ENCODE assay signal across 22 mouse cellular contexts in the genomic region with DNA sequence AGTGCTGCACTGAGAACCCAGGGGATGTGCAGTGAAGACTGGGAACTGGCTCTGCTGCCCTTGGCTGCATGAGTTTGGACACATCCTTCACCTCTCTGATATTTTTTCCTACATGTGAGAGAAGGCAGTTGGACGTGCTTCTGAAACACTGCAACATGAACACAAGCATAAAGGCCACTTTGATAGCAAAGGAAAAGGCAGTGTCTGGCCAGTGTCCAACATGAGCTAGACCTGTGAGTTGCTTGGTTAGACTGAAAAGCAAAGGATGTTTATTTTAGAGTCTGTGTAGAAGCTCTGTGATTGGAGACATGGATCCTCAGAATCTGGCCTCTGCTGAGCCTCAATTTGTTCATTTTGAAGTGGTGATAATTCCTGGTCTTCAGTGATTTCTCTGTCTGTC.
A peak's percentile ranks its signal among the peaks of the same experiment; 100 is the strongest.
DNase-seq lines count a peak whose midpoint lies in the region; ATAC-seq and TF ChIP-seq lines count a peak whose summit lies in the region.
"Had no signal": no experiment of that assay in that cellular context is flagged by ENCODE, and none has a peak within 500 bp of the region (broad histone marks: within the 10 kb centered on the region; RNA-seq: fewer than 3 reads in every experiment).

No protein-coding gene starts in this region.

- H3K4me2 ChIP-seq in heart, embryonic 12.5 days: no peak overlapping the region
- H3K4me2 ChIP-seq: heart, embryonic 11.5 days; hindbrain, embryonic 12.5 days had no signal

- H3K4me1 ChIP-seq in cerebellum, adult 2 months (ENCODE audit: control insufficient read depth, insufficient read depth, low read length): peaks cover 18% of the 10 kb centered on the region
- H3K4me1 ChIP-seq in heart, embryonic 12.5 days (replicated peaks): 0 out of 2 replicates have a peak, but pooled peaks cover 3% of the 10 kb centered on the region
- no peaks in the 10 kb centered on the region for H3K4me1 ChIP-seq in heart, adult 2 months (ENCODE audit: control insufficient read depth, insufficient read depth, low read length)
- H3K4me1 ChIP-seq: embryonic facial prominence, embryonic 10.5 days; hindbrain, embryonic 12.5 days had no signal

- no peak overlapping the region for H3K4me3 ChIP-seq in cerebellum, adult 2 months (replicated peaks; ENCODE audit: insufficient read depth, low read depth, low read length)
- H3K4me3 ChIP-seq in heart, embryonic 12.5 days: no peak overlapping the region
- no peak overlapping the region for H3K4me3 ChIP-seq in heart, adult 2 months
- H3K4me3 ChIP-seq in left cerebral cortex, adult 2 months: no peak overlapping the region
- H3K4me3 ChIP-seq: embryonic facial prominence, embryonic 10.5 days; gastrocnemius, adult 2 months; hindbrain, embryonic 12.5 days had no signal

- peak; percentile 29; the same call in 1 of the 2 replicates for ATAC-seq in heart, embryonic 12.5 days (ENCODE audit: insufficient number of reproducible peaks, low FRiP score)
- ATAC-seq: CD4-positive, CD25-positive, alpha-beta regulatory T cell, adult 4 months; forebrain, embryonic 14.5 days; hindbrain, embryonic 16.5 days; inflammation-experienced regulatory T-cells, adult 6 months had no signal

- no peaks in the 10 kb centered on the region for H3K79me2 ChIP-seq in heart, adult 2 months (replicated peaks; ENCODE audit: control insufficient read depth, insufficient read depth, low read length)

- no peak for TF ChIP-seq EP300 in heart, adult 2 months (IDR thresholded peaks at IDR 0.05; ENCODE audit: insufficient read depth, low read depth, low read length)

- no peak overlapping the region for H3K27ac ChIP-seq in cerebellum, adult 2 months (ENCODE audit: insufficient read depth, low read length)
- H3K27ac ChIP-seq in heart, embryonic 12.5 days (ENCODE audit: poor library complexity, severe bottlenecking): no peak overlapping the region
- H3K27ac ChIP-seq in heart, adult 2 months: no peak overlapping the region
- H3K27ac ChIP-seq in left cerebral cortex, adult 2 months: peak overlapping the region; percentile 10; the same call in 1 of the 2 replicates
- H3K27ac ChIP-seq: embryonic facial prominence, embryonic 10.5 days; gastrocnemius, adult 2 months; hindbrain, embryonic 12.5 days had no signal

- TF ChIP-seq CTCF in cerebellum, adult 2 months (IDR thresholded peaks at IDR 0.05; ENCODE audit: borderline replicate concordance, insufficient read depth, low read depth, low read length): no peak
- no peak for TF ChIP-seq CTCF in heart, adult 2 months (IDR thresholded peaks at IDR 0.05)
- TF ChIP-seq CTCF in left cerebral cortex, adult 2 months (IDR thresholded peaks at IDR 0.05): no peak

- no peak for TF ChIP-seq POLR2A in cerebellum, adult 2 months (IDR thresholded peaks at IDR 0.05; ENCODE audit: borderline replicate concordance, insufficient read depth, low read length)
- TF ChIP-seq POLR2A in heart, adult 2 months (IDR thresholded peaks at IDR 0.05; ENCODE audit: insufficient read depth, low read depth, low read length): no peak

- H3K9me3 ChIP-seq in heart, embryonic 12.5 days (replicated peaks): no peaks in the 10 kb centered on the region
- H3K9me3 ChIP-seq: embryonic facial prominence, embryonic 10.5 days; G1E; hindbrain, embryonic 12.5 days had no signal

- 17% methylated on average over 1 of the region's 1 CpGs for WGBS in cerebellum, adult 2 months
- WGBS in heart, embryonic 12.5 days: 30% methylated on average over 1 of the region's 1 CpGs
- 25% methylated on average over 1 of the region's 1 CpGs for WGBS in heart, adult 2 months

- H3K36me3 ChIP-seq in heart, embryonic 12.5 days: no peaks in the 10 kb centered on the region
- H3K36me3 ChIP-seq in heart, adult 2 months (ENCODE audit: control insufficient read depth, insufficient read depth, low read length): no peaks in the 10 kb centered on the region
- H3K36me3 ChIP-seq: embryonic facial prominence, embryonic 10.5 days; G1E; hindbrain, embryonic 12.5 days had no signal

- H3K9ac ChIP-seq in heart, embryonic 12.5 days: no peak overlapping the region
- H3K9ac ChIP-seq in heart, adult 2 months (ENCODE audit: low read depth, low read length): no peak overlapping the region
- H3K9ac ChIP-seq: hindbrain, embryonic 12.5 days had no signal

- DNase-seq in adrenal gland, postnatal 10 days: peak; percentile 5
- no peak for DNase-seq in adrenal gland, adult 8-10 months
- peak; percentile 28 to 31 for DNase-seq in cerebellum, adult 2 months
- DNase-seq in cerebellum, adult 11-12 months: no peak
- DNase-seq in heart, adult 2 months: no peak
- no peak for DNase-seq in left cerebral cortex, adult 2 months (ENCODE audit: extremely low spot score in 1 of 2, low spot score in 2 of 2)
- DNase-seq in left cerebral cortex, adult 8-10 months (ENCODE audit: low spot score in 2 of 2): no peak
- DNase-seq: B cell, adult 2 months; gastrocnemius, adult 2 months; gastrocnemius, postnatal 25 days; heart, postnatal 4 days; kidney, adult 11 months; kidney, adult 9 months had no signal

- no peaks in the 10 kb centered on the region for H3K27me3 ChIP-seq in cerebellum, adult 2 months (ENCODE audit: control insufficient read depth, insufficient read depth, low read length)
- H3K27me3 ChIP-seq in heart, embryonic 12.5 days (replicated peaks): no peaks in the 10 kb centered on the region
- no peaks in the 10 kb centered on the region for H3K27me3 ChIP-seq in heart, adult 2 months (ENCODE audit: control insufficient read depth, insufficient read depth, low read length)
- H3K27me3 ChIP-seq: hindbrain, embryonic 12.5 days had no signal

- intact Hi-C loops in heart, adult 2 months (cut with DNase I): no loop called here
- intact Hi-C loops in left cerebral cortex, adult 2 months (cut with DNase I): no loop called here

Comparison
In these comparisons a context has a peak if more than half of its experiments do, and no peak if none do; other contexts are left out.
1. DNase-seq: peak in adrenal gland, postnatal 10 days (single experiment) and cerebellum, adult 2 months (2 of 2); none in adrenal gland, adult 8-10 months (single experiment), cerebellum, adult 11-12 months (single experiment), heart, adult 2 months (0 of 2), left cerebral cortex, adult 2 months (0 of 2) and left cerebral cortex, adult 8-10 months (0 of 2).